Mouse (Mus musculus) lung, postnatal 0 days (tissue): ENCODE results near the gene Kif5a.

Experiments
- CTCF ChIP-seq: IDR thresholded peaks from 2 replicates; pipeline ENCODE4 v1.5.1; 2016; ENCODE audit warnings: antibody characterized with exemption, mild to moderate bottlenecking
- EP300 ChIP-seq: IDR thresholded peaks from 2 replicates; pipeline ENCODE4 v1.6.1; 2016; ENCODE audit warnings: antibody characterized with exemption, mild to moderate bottlenecking, control low read depth

DNA sequence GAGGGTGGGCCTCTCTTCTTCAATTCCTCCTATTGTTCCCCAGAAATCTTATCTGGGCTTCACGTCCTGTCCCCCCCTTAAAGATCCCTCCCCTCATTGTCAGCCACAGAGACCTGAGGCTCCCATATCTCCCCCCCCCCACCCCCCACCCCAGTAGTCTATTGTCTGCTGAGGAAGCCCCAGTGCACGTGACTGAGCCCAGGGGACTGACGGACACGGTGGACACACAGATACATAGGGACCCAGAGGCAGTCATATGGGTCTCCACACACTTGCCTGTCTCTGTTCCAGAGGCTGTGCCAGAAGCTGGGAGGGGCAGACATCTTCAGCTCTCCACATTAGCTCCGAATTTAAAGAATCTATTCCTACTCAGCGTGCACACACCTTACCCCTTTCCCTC lies 81.6 kb downstream of the Kif5a start:
- TF ChIP-seq CTCF (no peak), EP300 (no peak)
